ENCODE assay signal across 10 mouse cellular contexts in the genomic region with DNA sequence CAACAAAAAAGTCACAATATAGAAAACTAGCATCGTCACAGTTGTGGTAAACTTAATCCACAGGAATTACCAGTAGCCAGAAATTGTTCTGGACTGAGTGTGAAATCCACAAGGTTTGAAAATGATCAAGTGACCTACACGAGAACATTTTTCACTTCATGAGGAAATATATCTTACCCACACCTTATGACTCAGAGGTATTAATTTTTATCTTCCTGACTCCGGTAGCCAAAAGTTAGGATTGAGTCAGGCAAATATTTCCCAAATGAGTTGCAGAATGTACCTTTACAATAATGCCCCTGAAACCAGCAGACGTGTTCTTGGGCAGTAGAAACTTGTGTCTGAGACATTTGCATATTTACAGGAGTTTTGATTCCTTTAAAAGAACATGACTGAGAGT.
"Had no signal": no experiment of that assay in that cellular context is flagged by ENCODE, and none has a peak within 500 bp of the region (broad histone marks: within the 10 kb centered on the region; RNA-seq: fewer than 3 reads in every experiment).

No protein-coding gene starts in this region.

- DNase-seq: kidney, adult 2 months; kidney, postnatal 25 days; liver; lung, adult 18-20 months; lung, postnatal 14 days; lung, postnatal 4 days; right cerebral cortex, adult 18-20 months; right cerebral cortex, postnatal 14 days; right cerebral cortex, postnatal 4 days; thymus, postnatal 36 days had no signal
